Mouse (Mus musculus): ENCODE measurements at regions not wholly inside any gene's neighbourhood (a gene's known extent, or its start where the extent isn't known, plus 50 kb on each side); places are given as distances from the start of the nearest gene placed in this dataset.

GRCm38 (mm10) chr13:97847561-97847960 is 87.1 kb upstream of the Gm10260 start:
- no peak for DNase-seq

GRCm38 (mm10) chr13:97845148-97845547 is 84.7 kb upstream of the Gm10260 start:
- DNase-seq: no peak

GRCm38 (mm10) chr13:97842801-97843200 is 82.4 kb upstream of the Gm10260 start:
- DNase-seq: no peak

GRCm38 (mm10) chr13:97841503-97841902 is 81.1 kb upstream of the Gm10260 start:
- DNase-seq: no peak

GRCm38 (mm10) chr13:97839617-97840308 is 79.3 kb upstream of the Gm10260 start:
- DNase-seq: no peak

GRCm38 (mm10) chr13:97837443-97838000 is 77.1 kb upstream of the Gm10260 start:
- DNase-seq: peak; percentile 25

GRCm38 (mm10) chr13:97832448-97832847 is 72.0 kb upstream of the Gm10260 start:
- DNase-seq: no peak

- no peak for DNase-seq
These were observed 71.4 kb upstream of the Gm10260 start for GRCm38 (mm10) chr13:97831839-97832238.

GRCm38 (mm10) chr13:97829558-97829957 is 69.1 kb upstream of the Gm10260 start:
- DNase-seq: no peak

- DNase-seq: no peak
These were observed 65.6 kb upstream of the Gm10260 start for GRCm38 (mm10) chr13:97825801-97826576.

- DNase-seq: no peak
These were observed 64.9 kb upstream of the Gm10260 start for GRCm38 (mm10) chr13:97825361-97825760.

GRCm38 (mm10) chr13:97824071-97824716 is 63.8 kb upstream of the Gm10260 start:
- peak; percentile 23 for DNase-seq

GRCm38 (mm10) chr13:97821630-97822029 is 61.2 kb upstream of the Gm10260 start:
- DNase-seq: no peak

GRCm38 (mm10) chr13:97821011-97821410 is 60.6 kb upstream of the Gm10260 start:
- no peak for DNase-seq

GRCm38 (mm10) chr13:97820401-97820800 is 60.0 kb upstream of the Gm10260 start:
- no peak for DNase-seq

- no peak for DNase-seq
These were observed 58.6 kb upstream of the Gm10260 start for GRCm38 (mm10) chr13:97819036-97819435.

GRCm38 (mm10) chr13:97816923-97817322 is 56.5 kb upstream of the Gm10260 start:
- DNase-seq: no peak

All from gastrocnemius, postnatal 10 days (tissue).